In genomic region chr7:25125716-25126281, GRCm38 (mm10) we compare ENCODE assay signal across 1 mouse cellular context.
A peak's percentile ranks its signal among the peaks of the same experiment; 100 is the strongest.
TF ChIP-seq lines count a peak whose summit lies in the region.

No protein-coding gene starts in this region.

TF ChIP-seq in CH12.LX, 34 proteins besides CTCF, POLR2A, EP300 and RAD21 (continued from another document):
- peak; percentile 43 for TF ChIP-seq MXI1 (IDR thresholded peaks at IDR 0.05; ENCODE audit: low read depth, low read length)
- 0 out of 2 replicates have a peak, but pooled peaks have one; percentile 18 for TF ChIP-seq MAX (IDR thresholded peaks at IDR 0.05; ENCODE audit: low read length)
- peak; percentile 75 for TF ChIP-seq BHLHE40 (IDR thresholded peaks at IDR 0.05; ENCODE audit: low read depth, low read length)
- peak; percentile 41 for TF ChIP-seq IRF4 (IDR thresholded peaks at IDR 0.05; ENCODE audit: low read depth, low read length)
- peak; percentile 85 for TF ChIP-seq TCF12 (IDR thresholded peaks at IDR 0.05; ENCODE audit: low read depth, low read length)
